In genomic region chr5:132760396-132760795, GRCm38 (mm10) we compare ENCODE assay signal across 21 mouse cellular contexts.
DNase-seq lines count a peak whose midpoint lies in the region; ATAC-seq lines count a peak whose summit lies in the region.
"Had no signal": no experiment of that assay in that cellular context is flagged by ENCODE, and none has a peak within 500 bp of the region (broad histone marks: within the 10 kb centered on the region; RNA-seq: fewer than 3 reads in every experiment).

No protein-coding gene starts in this region.

- no peaks in the 10 kb centered on the region for H3K4me1 ChIP-seq in kidney, embryonic 14.5 days (ENCODE audit: control insufficient read depth, insufficient read depth, low read length)
- H3K4me1 ChIP-seq: embryonic facial prominence, embryonic 15.5 days; forebrain, embryonic 10.5 days; hindbrain, embryonic 15.5 days had no signal

- DNase-seq in cerebellum, postnatal 10 days, result peak; percentile 34 to 38
- DNase-seq in kidney, postnatal 10 days, result peak; percentile 16
- DNase-seq in adrenal gland, postnatal 10 days, result peak; percentile 46
- DNase-seq in Muller cell, postnatal 12 days (ENCODE audit: inconsistent ontology term), result no peak
- no peak for DNase-seq in frontal cortex, adult 2 months (ENCODE audit: extremely low spot score in 1 of 2, low spot score in 1 of 2)
- DNase-seq: cerebellum, adult 11-12 months; cerebellum, adult 9-11 months; embryo, embryonic 11 days; gastrocnemius, postnatal 36 days; heart, adult 18-20 months had no signal

- H3K9me3 ChIP-seq in kidney, embryonic 14.5 days (ENCODE audit: control insufficient read depth, low read length), result no peaks in the 10 kb centered on the region
- H3K9me3 ChIP-seq: embryonic facial prominence, embryonic 15.5 days; forebrain, embryonic 10.5 days; hindbrain, embryonic 15.5 days had no signal

- no peak overlapping the region for H3K9ac ChIP-seq in kidney, embryonic 14.5 days (ENCODE audit: low read depth, low read length)
- H3K9ac ChIP-seq: embryonic facial prominence, embryonic 15.5 days; hindbrain, embryonic 15.5 days had no signal

- ATAC-seq in cerebellum, adult (ENCODE audit: insufficient number of reproducible peaks, low FRiP score, low TSS enrichment), result no peak
- no peak for ATAC-seq in kidney, embryonic 14.5 days (ENCODE audit: low FRiP score, low TSS enrichment)
- ATAC-seq: activated CD4-positive, CD25-positive, alpha-beta regulatory T cell, adult 4 months; forebrain, embryonic 14.5 days; intestine, embryonic 16.5 days; Patski had no signal

- no peak overlapping the region for H3K4me3 ChIP-seq in kidney, embryonic 14.5 days (ENCODE audit: low read length)
- H3K4me3 ChIP-seq: embryonic facial prominence, embryonic 15.5 days; erythroblast, embryonic 14.5 days; forebrain, embryonic 10.5 days; hindbrain, embryonic 15.5 days had no signal

- no peak overlapping the region for H3K27ac ChIP-seq in kidney, embryonic 14.5 days (ENCODE audit: low read depth, low read length)
- H3K27ac ChIP-seq: embryonic facial prominence, embryonic 15.5 days; forebrain, embryonic 10.5 days; hindbrain, embryonic 15.5 days had no signal

- H3K36me3 ChIP-seq in kidney, embryonic 14.5 days (ENCODE audit: control insufficient read depth, insufficient read depth, low read length), result no peaks in the 10 kb centered on the region
- H3K36me3 ChIP-seq: embryonic facial prominence, embryonic 15.5 days; forebrain, embryonic 10.5 days; hindbrain, embryonic 15.5 days had no signal

- no peak overlapping the region for H3K4me2 ChIP-seq in kidney, embryonic 14.5 days (replicated peaks; ENCODE audit: low read depth, low read length)
- H3K4me2 ChIP-seq: embryonic facial prominence, embryonic 15.5 days; heart, embryonic 11.5 days; hindbrain, embryonic 15.5 days had no signal

- WGBS in kidney, embryonic 14.5 days, result 53% methylated on average over 4 of the region's 4 CpGs

- H3K27me3 ChIP-seq in kidney, embryonic 14.5 days (ENCODE audit: control insufficient read depth, insufficient read depth, low read length), result no peaks in the 10 kb centered on the region
- H3K27me3 ChIP-seq: embryonic facial prominence, embryonic 15.5 days; hindbrain, embryonic 15.5 days; Patski had no signal

Comparison
In these comparisons a context has a peak if more than half of its experiments do, and no peak if none do; other contexts are left out.
1. DNase-seq: peak in cerebellum, postnatal 10 days (2 of 2), kidney, postnatal 10 days (single experiment) and adrenal gland, postnatal 10 days (single experiment); none in Muller cell, postnatal 12 days (single experiment) and frontal cortex, adult 2 months (0 of 2).